30 mouse cellular contexts compared by ENCODE assay signal in the genomic region with DNA sequence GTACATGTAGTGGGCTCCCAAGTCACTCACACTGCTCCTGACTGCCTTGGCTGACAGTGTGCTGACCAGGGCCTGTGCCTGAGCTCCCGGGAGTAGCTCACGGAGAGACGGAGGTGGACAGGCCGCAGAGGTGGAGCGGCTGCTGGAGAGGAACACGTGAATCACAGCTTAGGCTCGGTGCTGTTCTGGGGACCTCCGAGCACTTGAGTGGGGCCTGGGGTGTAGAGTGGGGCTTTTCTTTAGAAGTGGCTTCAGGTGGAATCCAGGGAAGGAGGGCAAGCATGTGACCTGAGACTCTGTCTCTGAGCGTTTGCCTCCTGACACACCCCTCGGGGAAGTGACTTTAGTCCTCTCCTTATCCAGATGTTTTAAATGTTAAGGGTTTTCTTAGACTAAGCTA. TPM values are rescaled to one million over a fixed set of nuclear protein-coding genes. Genes with fewer than 3 reads are reported as not detected.
DNase-seq lines count a peak whose midpoint lies in the region; ATAC-seq and TF ChIP-seq lines count a peak whose summit lies in the region.
"Had no signal": no experiment of that assay in that cellular context is flagged by ENCODE, and none has a peak within 500 bp of the region (broad histone marks: within the 10 kb centered on the region; RNA-seq: fewer than 3 reads in every experiment).

No protein-coding gene starts in this region.

- WGBS in lung, adult 2 months: 67% methylated on average over 10 of the region's 10 CpGs
- WGBS in lung, embryonic 16.5 days: 60% methylated on average over 10 of the region's 10 CpGs
- 90% methylated on average over 10 of the region's 10 CpGs for WGBS in midbrain, embryonic 12.5 days
- WGBS in midbrain, embryonic 14.5 days: 92% methylated on average over 10 of the region's 10 CpGs

- ATAC-seq in lung, embryonic 16.5 days (ENCODE audit: low read depth): peak; percentile 37
- ATAC-seq in midbrain, embryonic 12.5 days (ENCODE audit: low FRiP score, low read depth): no peak
- ATAC-seq in midbrain, embryonic 14.5 days (ENCODE audit: low FRiP score, low TSS enrichment): no peak
- ATAC-seq in frontal cortex, adult (ENCODE audit: low TSS enrichment): no peak
- ATAC-seq: activated CD4-positive, CD25-positive, alpha-beta regulatory T cell, adult 4 months; CD4-positive, CD25-positive, alpha-beta regulatory T cell, adult 4 months; forebrain, embryonic 15.5 days had no signal

- 0 out of 2 replicates have a peak overlapping the region, but pooled peaks have one; percentile 17 for H3K27ac ChIP-seq in lung, embryonic 16.5 days (ENCODE audit: low read length)
- no peak overlapping the region for H3K27ac ChIP-seq in midbrain, embryonic 12.5 days (replicated peaks)
- no peak overlapping the region for H3K27ac ChIP-seq in midbrain, embryonic 14.5 days (replicated peaks; ENCODE audit: low read depth, low read length)
- H3K27ac ChIP-seq: embryonic facial prominence, embryonic 10.5 days; embryonic facial prominence, embryonic 13.5 days; forebrain, embryonic 12.5 days; forebrain, embryonic 15.5 days; heart, adult 2 months; heart, embryonic 10.5 days; heart, embryonic 13.5 days; hindbrain, embryonic 15.5 days had no signal

- no peak for TF ChIP-seq CTCF in lung, adult 2 months (IDR thresholded peaks at IDR 0.05; ENCODE audit: insufficient read depth, low read length)

- no peak overlapping the region for H3K4me3 ChIP-seq in lung, adult 2 months (replicated peaks; ENCODE audit: extremely low read depth, low read depth, low read length)
- H3K4me3 ChIP-seq in lung, embryonic 16.5 days (ENCODE audit: low read length): no peak overlapping the region
- H3K4me3 ChIP-seq in midbrain, embryonic 12.5 days: no peak overlapping the region
- no peak overlapping the region for H3K4me3 ChIP-seq in midbrain, embryonic 14.5 days (replicated peaks; ENCODE audit: low read depth, low read length)
- H3K4me3 ChIP-seq: embryonic facial prominence, embryonic 10.5 days; embryonic facial prominence, embryonic 13.5 days; erythroblast, embryonic 14.5 days; forebrain, embryonic 12.5 days; forebrain, embryonic 15.5 days; heart, adult 2 months; heart, embryonic 10.5 days; heart, embryonic 13.5 days; hindbrain, embryonic 12.5 days; hindbrain, embryonic 15.5 days had no signal

- no peaks in the 10 kb centered on the region for H3K9me3 ChIP-seq in lung, embryonic 16.5 days (ENCODE audit: control insufficient read depth, low read length)
- H3K9me3 ChIP-seq in midbrain, embryonic 12.5 days: no peaks in the 10 kb centered on the region
- no peaks in the 10 kb centered on the region for H3K9me3 ChIP-seq in midbrain, embryonic 14.5 days (ENCODE audit: control insufficient read depth, low read length)
- H3K9me3 ChIP-seq: embryonic facial prominence, embryonic 10.5 days; embryonic facial prominence, embryonic 13.5 days; forebrain, embryonic 12.5 days; forebrain, embryonic 15.5 days; heart, embryonic 10.5 days; heart, embryonic 13.5 days; hindbrain, embryonic 12.5 days; hindbrain, embryonic 15.5 days had no signal

- no peak overlapping the region for H3K4me2 ChIP-seq in lung, embryonic 16.5 days (ENCODE audit: low read depth, low read length)
- no peak overlapping the region for H3K4me2 ChIP-seq in midbrain, embryonic 12.5 days (replicated peaks)
- H3K4me2 ChIP-seq in midbrain, embryonic 14.5 days (ENCODE audit: low read length): no peak overlapping the region
- H3K4me2 ChIP-seq: embryonic facial prominence, embryonic 13.5 days; forebrain, embryonic 12.5 days; forebrain, embryonic 15.5 days; heart, embryonic 13.5 days; hindbrain, embryonic 12.5 days; hindbrain, embryonic 15.5 days had no signal

- no peak overlapping the region for H3K9ac ChIP-seq in lung, embryonic 16.5 days (ENCODE audit: low read length)
- H3K9ac ChIP-seq in midbrain, embryonic 12.5 days (replicated peaks): 0 out of 2 replicates have a peak overlapping the region, but pooled peaks have one; percentile 0
- H3K9ac ChIP-seq in midbrain, embryonic 14.5 days (replicated peaks; ENCODE audit: low read length): no peak overlapping the region
- H3K9ac ChIP-seq: embryonic facial prominence, embryonic 13.5 days; forebrain, embryonic 12.5 days; forebrain, embryonic 15.5 days; heart, embryonic 13.5 days; hindbrain, embryonic 12.5 days; hindbrain, embryonic 15.5 days had no signal

- no peak for TF ChIP-seq POLR2A in lung, adult 2 months (IDR thresholded peaks at IDR 0.05; ENCODE audit: borderline replicate concordance, extremely low read depth, low read depth, low read length)

- peaks cover 32% of the 10 kb centered on the region for H3K4me1 ChIP-seq in lung, adult 2 months (ENCODE audit: control insufficient read depth, insufficient read depth, low read length)
- H3K4me1 ChIP-seq in lung, embryonic 16.5 days (replicated peaks; ENCODE audit: control insufficient read depth, insufficient read depth, low read length): peaks cover 20% of the 10 kb centered on the region
- H3K4me1 ChIP-seq in midbrain, embryonic 12.5 days: peaks cover 10% of the 10 kb centered on the region
- 0 out of 2 replicates have a peak, but pooled peaks cover 7% of the 10 kb centered on the region for H3K4me1 ChIP-seq in midbrain, embryonic 14.5 days (ENCODE audit: control insufficient read depth, insufficient read depth, low read length)

- no peaks in the 10 kb centered on the region for H3K27me3 ChIP-seq in lung, embryonic 16.5 days (ENCODE audit: control insufficient read depth, insufficient read depth, low read depth, low read length)
- no peaks in the 10 kb centered on the region for H3K27me3 ChIP-seq in midbrain, embryonic 12.5 days
- no peaks in the 10 kb centered on the region for H3K27me3 ChIP-seq in midbrain, embryonic 14.5 days (ENCODE audit: control insufficient read depth, insufficient read depth, low read length)
- H3K27me3 ChIP-seq: embryonic facial prominence, embryonic 13.5 days; forebrain, embryonic 12.5 days; forebrain, embryonic 15.5 days; heart, embryonic 13.5 days; hindbrain, embryonic 12.5 days; hindbrain, embryonic 15.5 days had no signal

- no peaks in the 10 kb centered on the region for H3K36me3 ChIP-seq in lung, embryonic 16.5 days (ENCODE audit: control insufficient read depth, insufficient read depth, low read length)
- no peaks in the 10 kb centered on the region for H3K36me3 ChIP-seq in midbrain, embryonic 12.5 days
- H3K36me3 ChIP-seq in midbrain, embryonic 14.5 days (ENCODE audit: control insufficient read depth, insufficient read depth, low read length): peaks cover 3% of the 10 kb centered on the region; the same call in 1 of the 2 replicates
- H3K36me3 ChIP-seq: forebrain, embryonic 12.5 days; forebrain, embryonic 15.5 days; hindbrain, embryonic 12.5 days; hindbrain, embryonic 15.5 days had no signal

- DNase-seq in lung, adult 2 months: peak; percentile 28
- DNase-seq in lung, postnatal 25 days (ENCODE audit: low spot score): no peak
- DNase-seq in lung, postnatal 10 days: no peak
- DNase-seq in midbrain, embryonic 14.5 days: no peak
- DNase-seq: adrenal gland, adult 8-10 months; adrenal gland, postnatal 25 days; cerebellum, adult 11-12 months; cerebellum, adult 8-10 months; cerebellum, postnatal 10 days; cerebellum, postnatal 36 days; embryo, embryonic 11 days; gastrocnemius, postnatal 10 days; gastrocnemius, postnatal 36 days; heart, adult 2 months; heart, postnatal 14 days; heart, postnatal 4 days had no signal

RNA-seq across cellular contexts. Expression of gene Ptpn1, which starts 22.0 kb away (rescaled TPM):
- 65.9 and 69.9 TPM in 2 replicates for polyA plus RNA-seq in lung, adult 2 months (2012; rRNA removed)
- 56.3 and 73.3 TPM in 2 replicates for polyA plus RNA-seq in lung, embryonic 16.5 days (2015; fragmentation: Nextera tagmentation; extraction: Ambion mirVana)
- 114 and 117 TPM in 2 replicates for polyA plus RNA-seq in midbrain, embryonic 12.5 days (2016; fragmentation: Nextera tagmentation; extraction: Ambion mirVana)
- polyA plus RNA-seq in midbrain, embryonic 14.5 days (2014; fragmentation: Nextera tagmentation; extraction: Ambion mirVana): 53.1 and 81.9 TPM in 2 replicates

RNA-seq across cellular contexts. Expression of gene Ripor3, which starts 56.6 kb away (rescaled TPM):
- 2.3 and 5.3 TPM in 2 replicates for polyA plus RNA-seq in lung, adult 2 months (2012; rRNA removed)
- 2.0 and 2.5 TPM in 2 replicates for polyA plus RNA-seq in lung, embryonic 16.5 days (2015; fragmentation: Nextera tagmentation; extraction: Ambion mirVana)
- polyA plus RNA-seq in midbrain, embryonic 12.5 days (2016; fragmentation: Nextera tagmentation; extraction: Ambion mirVana): 1.1 and 1.2 TPM in 2 replicates
- polyA plus RNA-seq in midbrain, embryonic 14.5 days (2014; fragmentation: Nextera tagmentation; extraction: Ambion mirVana): 0.22 TPM in 1 of 2 replicates, not detected in the other
